Mouse (Mus musculus) hindbrain, embryonic 10.5 days (tissue): ENCODE measurements around the gene Trpv2. TPM values are rescaled to one million over a fixed set of nuclear protein-coding genes. Genes with fewer than 3 reads are reported as not detected.
A peak's percentile ranks its signal among the peaks of the same experiment; 100 is the strongest.

ENCODE experiments used
- DNase-seq: peaks from one replicate; pipeline ENCODE4 v3.0.0-alpha.2; 2017; ENCODE audit warnings: low spot score
- H3K27ac ChIP-seq: fragments of 300-500 bp; sonication (generic); 2 replicates; pipeline ENCODE4 v1.5.1; 2016; ENCODE audit warnings: mild to moderate bottlenecking, moderate library complexity
- H3K27me3 ChIP-seq: fragments of 300-500 bp; sonication (generic); 2 replicates; pipeline ENCODE4 v1.6.1; 2016; ENCODE audit warnings: mild to moderate bottlenecking; ENCODE audit not compliant: poor library complexity, insufficient read depth, severe bottlenecking
- H3K36me3 ChIP-seq: fragments of 300-500 bp; sonication (generic); 2 replicates; pipeline ENCODE4 v1.6.1; 2016; ENCODE audit warnings: mild to moderate bottlenecking, moderate library complexity
- H3K4me1 ChIP-seq: fragments of 300-500 bp; sonication (generic); replicated peaks from 2 replicates; pipeline ENCODE4 v1.6.1; 2016; ENCODE audit warnings: mild to moderate bottlenecking
- H3K4me3 ChIP-seq: fragments of 300-500 bp; sonication (generic); 2 replicates; pipeline ENCODE4 v1.5.1; 2016; ENCODE audit warnings: mild to moderate bottlenecking, moderate library complexity
- H3K9me3 ChIP-seq: fragments of 300-500 bp; sonication (generic); 2 replicates; pipeline ENCODE4 v1.6.1; 2016; ENCODE audit warnings: mild to moderate bottlenecking, moderate library complexity
- WGBS: fragments of 180-500 bp; shearing (Covaris S2); methylation state at CpG from one replicate; pipeline ENCODE4 v1.1.7; 2016; 5-methylcytosine and 5-hydroxymethylcytosine counted together
- polyA plus RNA-seq: library from polyadenylated mRNA; unstranded; fragments of >200 nt; fragmentation: Nextera tagmentation; extraction: Ambion mirVana; gene quantifications from 2 replicates; pipeline ENCODE4 v1.2.1, GENCODE M21; 2016

The Trpv2 gene
- polyA plus RNA-seq, 1 experiment from 2014 or later, result 6.5 TPM

DNA sequence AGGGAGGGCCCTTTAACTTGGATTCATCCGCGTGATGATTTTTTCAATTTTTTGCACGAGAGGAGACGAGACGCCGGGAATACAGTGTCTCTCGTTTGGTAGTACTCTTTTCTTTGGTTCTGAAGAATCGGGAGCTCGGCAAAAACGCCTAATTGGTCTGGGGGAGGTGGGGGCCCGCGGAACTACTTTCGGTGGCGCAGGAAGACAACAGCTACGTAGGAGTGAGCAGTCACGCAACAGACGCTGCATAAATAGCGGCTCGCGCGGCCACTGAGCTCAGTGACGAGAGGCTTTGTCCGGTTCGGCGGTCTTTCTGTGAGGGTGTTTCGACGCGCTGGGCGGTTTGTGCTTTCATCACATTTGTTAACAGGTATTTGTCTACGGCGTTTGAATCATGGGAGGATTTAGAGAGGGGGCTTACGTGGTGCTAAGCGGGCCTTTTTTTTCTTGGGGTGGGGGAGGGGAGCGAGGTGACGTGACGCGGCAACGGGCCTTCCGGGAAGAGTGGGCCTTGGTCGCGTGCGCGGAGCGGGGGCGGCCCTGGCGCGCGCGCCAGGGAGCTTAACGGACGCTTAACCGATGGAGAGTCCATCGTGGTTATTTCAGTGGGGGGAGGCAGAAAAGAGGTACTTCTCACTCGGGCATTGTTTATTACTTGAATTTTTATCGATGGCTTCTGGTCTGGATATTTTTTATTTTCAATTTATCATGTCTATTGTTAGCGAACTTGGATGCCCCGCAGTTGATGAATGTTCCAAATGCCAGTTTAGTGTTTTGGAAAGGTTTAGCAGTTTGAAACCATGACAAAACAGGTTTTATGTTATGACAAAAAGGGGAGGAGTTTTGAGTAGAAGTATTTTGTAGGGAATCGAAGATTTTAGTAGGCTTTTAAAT lies 22.8 kb upstream of the Trpv2 start:
- WGBS, result under 1% methylated on average over 58 of the region's 58 CpGs
- Histone ChIP-seq H3K9me3 (no peaks in the 10 kb centered on the region), H3K4me3 (peak overlapping the region; percentile 67), H3K36me3 (peaks cover 30% of the 10 kb centered on the region), H3K4me1 (peaks cover 37% of the 10 kb centered on the region), H3K27me3 (no peaks in the 10 kb centered on the region), H3K27ac (peak overlapping the region; percentile 99)
- DNase-seq, result peak; percentile 90

GRCm38 (mm10) chr11:62553186-62553585 lies 21.1 kb upstream of the Trpv2 start:
- H3K36me3 ChIP-seq, result peaks cover 30% of the 10 kb centered on the region
- no peak overlapping the region for H3K27ac ChIP-seq
- H3K27me3 ChIP-seq, result no peaks in the 10 kb centered on the region
- no peak for DNase-seq
- no peaks in the 10 kb centered on the region for H3K9me3 ChIP-seq
- H3K4me1 ChIP-seq, result peaks cover 37% of the 10 kb centered on the region
- peak overlapping the region; percentile 54 for H3K4me3 ChIP-seq
- 50% methylated on average over 1 of the region's 1 CpGs for WGBS

DNA sequence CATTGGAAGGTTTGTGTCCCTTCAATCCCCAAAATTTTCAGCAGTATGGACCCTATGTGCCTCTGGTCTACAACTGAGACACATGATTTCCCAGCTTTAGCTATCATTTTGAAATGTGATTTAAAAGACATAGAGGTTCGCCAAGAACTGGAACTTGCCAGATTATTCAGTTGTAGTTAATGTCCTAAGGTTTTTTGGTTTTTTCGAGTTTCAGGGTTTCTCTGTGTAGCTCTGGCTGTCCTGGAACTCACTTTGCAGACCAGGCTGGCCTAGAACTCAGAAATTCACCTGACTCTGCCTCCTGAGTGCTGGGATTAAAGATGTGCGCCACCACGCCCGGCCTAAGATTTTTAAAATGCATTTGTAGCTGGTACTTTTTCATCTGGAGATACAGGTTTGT lies 20.7 kb upstream of the Trpv2 start:
- 80% methylated on average over 5 of the region's 5 CpGs for WGBS
- no peaks in the 10 kb centered on the region for H3K9me3 ChIP-seq
- no peaks in the 10 kb centered on the region for H3K27me3 ChIP-seq
- peaks cover 37% of the 10 kb centered on the region for H3K4me1 ChIP-seq
- peaks cover 30% of the 10 kb centered on the region for H3K36me3 ChIP-seq
- DNase-seq, result no peak
- no peak overlapping the region for H3K27ac ChIP-seq
- H3K4me3 ChIP-seq, result peak overlapping the region; percentile 54

GRCm38 (mm10) chr11:62554163-62554855 lies 20.0 kb upstream of the Trpv2 start:
- H3K4me1 ChIP-seq, result peaks cover 32% of the 10 kb centered on the region
- 81% methylated on average over 5 of the region's 5 CpGs for WGBS
- DNase-seq, result no peak
- H3K36me3 ChIP-seq, result peaks cover 30% of the 10 kb centered on the region
- no peaks in the 10 kb centered on the region for H3K27me3 ChIP-seq
- peak overlapping the region; percentile 54 for H3K4me3 ChIP-seq
- no peaks in the 10 kb centered on the region for H3K9me3 ChIP-seq
- no peak overlapping the region for H3K27ac ChIP-seq

GRCm38 (mm10) chr11:62554934-62555517 lies 19.3 kb upstream of the Trpv2 start:
- H3K36me3 ChIP-seq, result peaks cover 30% of the 10 kb centered on the region
- no peak for DNase-seq
- peaks cover 6% of the 10 kb centered on the region for H3K27me3 ChIP-seq
- peaks cover 25% of the 10 kb centered on the region for H3K4me1 ChIP-seq
- H3K9me3 ChIP-seq, result no peaks in the 10 kb centered on the region
- H3K27ac ChIP-seq, result no peak overlapping the region
- H3K4me3 ChIP-seq, result peak overlapping the region; percentile 54

GRCm38 (mm10) chr11:62555896-62556412 lies 18.3 kb upstream of the Trpv2 start:
- no peak overlapping the region for H3K4me3 ChIP-seq
- peaks cover 26% of the 10 kb centered on the region for H3K4me1 ChIP-seq
- H3K36me3 ChIP-seq, result peaks cover 30% of the 10 kb centered on the region
- H3K9me3 ChIP-seq, result no peaks in the 10 kb centered on the region
- peaks cover 15% of the 10 kb centered on the region for H3K27me3 ChIP-seq
- H3K27ac ChIP-seq, result no peak overlapping the region
- no peak for DNase-seq

- peaks cover 30% of the 10 kb centered on the region for H3K36me3 ChIP-seq
- no peak overlapping the region for H3K27ac ChIP-seq
- no peak for DNase-seq
- H3K4me1 ChIP-seq, result peaks cover 26% of the 10 kb centered on the region
- H3K27me3 ChIP-seq, result peaks cover 24% of the 10 kb centered on the region
- H3K4me3 ChIP-seq, result no peak overlapping the region
- no peaks in the 10 kb centered on the region for H3K9me3 ChIP-seq
- 74% methylated on average over 5 of the region's 5 CpGs for WGBS
Measured at GRCm38 (mm10) chr11:62557205-62557604, 17.1 kb upstream of the Trpv2 start.

GRCm38 (mm10) chr11:62558152-62558551 lies 16.1 kb upstream of the Trpv2 start:
- WGBS, result 71% methylated on average over 2 of the region's 2 CpGs
- DNase-seq, result no peak

GRCm38 (mm10) chr11:62558961-62559646 lies 15.2 kb upstream of the Trpv2 start:
- WGBS, result 73% methylated on average over 6 of the region's 6 CpGs
- no peaks in the 10 kb centered on the region for H3K9me3 ChIP-seq
- no peak overlapping the region for H3K27ac ChIP-seq
- no peak overlapping the region for H3K4me3 ChIP-seq
- peaks cover 15% of the 10 kb centered on the region for H3K36me3 ChIP-seq
- peaks cover 15% of the 10 kb centered on the region for H3K4me1 ChIP-seq
- peaks cover 24% of the 10 kb centered on the region for H3K27me3 ChIP-seq
- DNase-seq, result no peak

More at GRCm38 (mm10) chr11:62558152-62558551, 16.1 kb upstream of the Trpv2 start:
- Histone ChIP-seq H3K4me3 (no peak overlapping the region), H3K27me3 (peaks cover 24% of the 10 kb centered on the region), H3K27ac (no peak overlapping the region), H3K9me3 (no peaks in the 10 kb centered on the region), H3K36me3 (peaks cover 24% of the 10 kb centered on the region), H3K4me1 (peaks cover 25% of the 10 kb centered on the region)

DNA sequence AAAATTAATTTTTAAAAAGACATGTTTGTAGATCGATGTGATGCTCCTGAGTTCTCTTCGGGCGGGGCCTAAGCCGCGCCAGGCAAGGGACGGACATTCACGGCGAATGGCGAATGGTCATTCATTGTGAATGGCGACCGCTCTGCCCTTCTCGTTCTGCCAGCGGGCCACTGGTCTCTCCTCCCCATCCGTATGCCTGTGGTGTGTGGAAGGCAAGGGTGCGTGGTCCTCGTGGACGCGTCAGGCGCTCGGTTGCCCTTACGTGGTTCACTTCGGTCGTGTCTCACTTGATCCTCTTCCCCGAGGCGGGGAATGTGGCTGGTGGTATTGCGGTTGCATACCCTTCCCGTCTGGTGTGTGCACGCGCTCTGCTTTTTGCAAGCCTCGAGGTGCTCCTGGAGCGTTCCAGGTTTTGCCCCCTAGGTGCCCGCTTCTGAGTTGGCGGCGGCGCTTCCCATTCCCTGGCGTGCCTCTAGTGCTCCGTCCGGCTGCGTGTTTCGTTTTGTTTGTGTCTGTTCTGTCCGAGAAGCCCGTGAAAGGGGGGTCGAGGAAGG lies 13.7 kb upstream of the Trpv2 start:
- 30% methylated on average over 43 of the region's 43 CpGs for WGBS
- Histone ChIP-seq H3K9me3 (no peaks in the 10 kb centered on the region), H3K4me1 (0 out of 2 replicates have a peak, but pooled peaks cover 4% of the 10 kb centered on the region), H3K4me3 (peak overlapping the region; percentile 46), H3K27me3 (peaks cover 24% of the 10 kb centered on the region), H3K27ac (peak overlapping the region; percentile 35), H3K36me3 (peaks cover under 1% of the 10 kb centered on the region; the same call in 1 of the 2 replicates)
- no peak for DNase-seq

DNA sequence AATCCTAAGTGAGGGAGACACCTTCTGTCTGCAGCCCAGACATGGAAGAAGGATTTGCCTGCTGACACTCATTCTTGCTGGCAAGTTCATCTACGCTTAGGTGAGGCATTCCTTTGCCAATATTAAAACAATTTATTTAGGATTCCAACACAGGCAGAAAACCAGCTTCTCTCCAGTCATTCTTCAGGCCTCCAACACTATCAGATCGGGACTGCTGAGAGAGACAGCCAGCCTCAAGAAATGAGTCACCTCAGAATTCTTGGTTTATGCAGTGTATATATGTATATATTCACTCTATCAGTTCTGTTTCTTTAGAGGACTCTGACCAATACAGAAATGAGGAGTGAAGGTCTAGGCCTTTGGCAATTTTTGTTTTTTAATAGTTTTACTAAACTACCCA lies 10.7 kb upstream of the Trpv2 start:
- Histone ChIP-seq H3K27ac (no peak overlapping the region), H3K27me3 (peaks cover 27% of the 10 kb centered on the region), H3K4me3 (no peak overlapping the region), H3K4me1 (0 out of 2 replicates have a peak, but pooled peaks cover 4% of the 10 kb centered on the region), H3K36me3 (no peaks in the 10 kb centered on the region), H3K9me3 (no peaks in the 10 kb centered on the region)
- no peak for DNase-seq
- WGBS, result 88% methylated on average over 2 of the region's 2 CpGs

GRCm38 (mm10) chr11:62565747-62566146 lies 8.5 kb upstream of the Trpv2 start:
- 72% methylated on average over 7 of the region's 7 CpGs for WGBS
- Histone ChIP-seq H3K4me1 (no peaks in the 10 kb centered on the region), H3K4me3 (no peak overlapping the region), H3K36me3 (no peaks in the 10 kb centered on the region), H3K27me3 (peaks cover 14% of the 10 kb centered on the region; the same call in 1 of the 2 replicates), H3K27ac (no peak overlapping the region), H3K9me3 (no peaks in the 10 kb centered on the region)
- DNase-seq, result no peak
